Mouse (Mus musculus) lung, adult 2 months (tissue): Measurements from ENCODE around the gene Spaca3. TPM values are rescaled to one million over a fixed set of nuclear protein-coding genes. Genes with fewer than 3 reads are reported as not detected.
A peak's percentile ranks its signal among the peaks of the same experiment; 100 is the strongest.

Experiments
- DNase-seq: peaks from one replicate; pipeline ENCODE4 v3.0.0; 2022
- H3K4me1 ChIP-seq: fragments of 200-500 bp; 2 replicates; pipeline ENCODE4 v1.6.1; 2011; ENCODE audit warnings: low read length; ENCODE audit not compliant: control insufficient read depth, insufficient read depth
- H3K4me3 ChIP-seq: fragments of 200-500 bp; replicated peaks from 2 replicates; pipeline ENCODE3; 2011; ENCODE audit warnings: low read depth, mild to moderate bottlenecking, control low read depth, low read length; ENCODE audit errors: extremely low read depth
- CTCF ChIP-seq: fragments of 200-500 bp; IDR thresholded peaks from 2 replicates; pipeline ENCODE4 v1.5.1; 2011; ENCODE audit warnings: mild to moderate bottlenecking, low read length, control low read depth; ENCODE audit not compliant: insufficient read depth
- POLR2A ChIP-seq: fragments of 200-500 bp; IDR thresholded peaks from 2 replicates; pipeline ENCODE4 v1.6.1; 2011; ENCODE audit warnings: low read depth, mild to moderate bottlenecking, control low read depth, low read length, borderline replicate concordance; ENCODE audit errors: extremely low read depth
- WGBS: fragments of 180-500 bp; shearing (Covaris S2); methylation state at CpG from one replicate; pipeline ENCODE4 v1.1.7; 2018; 5-methylcytosine and 5-hydroxymethylcytosine counted together
- polyA plus RNA-seq: library from polyadenylated mRNA; depleted of rRNA; stranded (reverse); fragments of >200 nt; gene quantifications from 2 replicates; pipeline ENCODE4 v1.2.3, GENCODE M21; 2012

Gene Spaca3
- polyA plus RNA-seq, 1 experiment: not detected

DNA sequence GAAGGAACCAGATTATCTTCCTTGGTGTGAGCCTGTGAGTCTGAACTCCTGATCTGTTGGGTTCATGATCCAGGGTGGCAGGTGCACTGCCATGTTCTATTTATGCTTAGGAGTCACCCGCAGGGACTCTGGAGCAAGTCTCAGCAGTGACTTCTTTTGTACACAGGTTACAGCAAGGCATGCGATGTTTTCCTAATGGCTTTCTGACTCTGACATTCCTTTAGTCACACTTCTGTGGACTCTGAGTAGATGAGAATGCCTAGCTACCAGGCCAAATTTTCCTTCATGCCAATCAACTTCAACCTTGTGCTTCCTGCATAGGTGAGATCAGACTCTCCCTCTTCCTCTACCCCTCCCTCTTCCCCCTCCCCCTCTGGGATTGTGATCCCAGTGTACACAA is 22.8 kb upstream of the Spaca3 start:
- DNase-seq: no peak
- WGBS: 65% methylated on average over 2 of the region's 2 CpGs
- TF ChIP-seq CTCF (no peak), POLR2A (no peak)
- Histone ChIP-seq H3K4me3 (no peak overlapping the region), H3K4me1 (no peaks in the 10 kb centered on the region)

DNA sequence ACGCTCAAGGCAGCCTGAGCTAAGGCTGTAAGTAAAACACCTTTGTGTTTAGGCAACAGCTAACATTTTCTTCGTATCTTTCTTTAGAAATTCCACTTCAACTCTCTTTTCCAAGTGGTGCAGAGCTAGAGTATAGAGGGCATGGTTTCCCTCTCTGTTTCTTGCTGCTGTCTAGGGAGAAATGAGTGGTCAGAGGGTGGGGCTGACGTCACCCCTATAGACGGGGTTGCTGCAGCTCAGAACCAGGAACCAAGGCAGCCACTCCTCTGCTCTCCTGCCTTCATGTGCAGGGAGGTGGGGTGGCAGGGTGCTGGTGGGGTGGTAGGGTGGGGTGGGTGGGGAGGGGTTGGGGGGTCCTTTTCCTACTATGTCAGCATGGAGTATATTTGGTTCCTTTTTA is 22.3 kb upstream of the Spaca3 start:
- 49% methylated on average over 4 of the region's 4 CpGs for WGBS

DNA sequence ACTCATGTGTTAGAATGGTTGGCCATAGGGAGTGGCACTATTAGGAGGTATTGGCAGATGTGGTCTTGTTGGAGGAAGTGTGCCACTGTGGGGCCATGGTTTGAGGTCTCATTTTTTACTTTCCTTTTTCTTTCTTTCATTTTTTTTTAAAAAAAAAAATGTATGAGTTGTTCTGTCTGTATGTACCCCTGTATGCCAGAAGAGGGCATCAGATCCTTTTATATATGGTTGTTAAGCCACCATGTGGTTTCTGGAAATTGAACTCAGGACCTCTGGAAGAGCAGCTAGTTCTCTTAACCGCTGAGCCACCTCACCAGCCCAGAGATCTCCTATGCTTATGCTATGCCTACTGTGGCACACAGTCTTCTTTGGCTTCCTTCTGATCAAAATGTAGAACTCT is 19.4 kb upstream of the Spaca3 start:
- no peaks in the 10 kb centered on the region for H3K4me1 ChIP-seq
- no peak overlapping the region for H3K4me3 ChIP-seq
- no peak for TF ChIP-seq POLR2A
- TF ChIP-seq CTCF: no peak
- 87% methylated on average over 1 of the region's 1 CpGs for WGBS
- DNase-seq: no peak

More for the DNA sequence above, 22.3 kb upstream of the Spaca3 start:
- Histone ChIP-seq H3K4me3 (no peak overlapping the region), H3K4me1 (no peaks in the 10 kb centered on the region)
- TF ChIP-seq CTCF (no peak), POLR2A (no peak)
- no peak for DNase-seq

DNA sequence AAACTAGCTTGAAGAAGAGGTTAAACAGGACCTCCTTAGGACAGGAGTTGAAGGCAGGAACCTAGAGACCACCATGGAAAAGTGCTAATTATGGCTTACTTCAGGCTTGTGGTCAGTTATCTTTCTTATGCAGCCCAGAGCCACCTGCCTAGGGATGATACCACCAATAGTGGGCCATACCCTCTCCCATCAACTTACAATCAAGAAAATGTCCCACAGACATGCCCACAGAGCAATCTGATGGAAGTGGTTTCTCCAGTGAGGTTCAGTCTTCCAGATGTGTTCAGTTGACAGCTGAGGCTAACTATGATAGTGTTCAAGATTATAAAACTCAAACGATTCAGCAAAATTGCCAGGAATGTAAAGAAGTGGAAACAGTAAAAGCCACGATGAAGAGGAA is 14.7 kb upstream of the Spaca3 start:
- WGBS: 61% methylated on average over 2 of the region's 2 CpGs
- DNase-seq: no peak
- no peak overlapping the region for H3K4me3 ChIP-seq

DNA sequence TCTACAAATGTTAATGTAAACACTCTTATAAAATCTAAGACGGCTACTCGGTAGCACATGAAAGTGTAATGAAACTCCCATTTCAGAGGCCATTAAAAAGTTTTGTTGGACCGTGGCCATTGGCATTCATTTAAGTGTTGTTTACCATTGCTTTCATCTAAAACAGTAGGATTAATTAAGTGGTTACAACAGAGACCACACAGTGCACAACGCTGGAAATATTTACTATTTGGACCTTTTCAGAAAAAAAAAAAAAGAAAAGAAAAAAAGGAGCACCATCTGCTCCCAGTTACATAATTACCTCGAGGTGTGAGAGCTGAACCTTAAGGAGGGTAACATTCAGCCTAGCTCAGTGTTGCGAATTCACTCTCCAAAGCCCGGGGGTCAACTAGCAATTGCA is 12.7 kb upstream of the Spaca3 start:
- Histone ChIP-seq H3K4me3 (no peak overlapping the region), H3K4me1 (no peaks in the 10 kb centered on the region)
- DNase-seq: no peak
- 31% methylated on average over 7 of the region's 7 CpGs for whole genome bisulfite sequencing
- TF ChIP-seq POLR2A (no peak), CTCF (no peak)

More for the DNA sequence above, 14.7 kb upstream of the Spaca3 start:
- no peak for TF ChIP-seq POLR2A
- no peak for TF ChIP-seq CTCF
- no peaks in the 10 kb centered on the region for H3K4me1 ChIP-seq

DNA sequence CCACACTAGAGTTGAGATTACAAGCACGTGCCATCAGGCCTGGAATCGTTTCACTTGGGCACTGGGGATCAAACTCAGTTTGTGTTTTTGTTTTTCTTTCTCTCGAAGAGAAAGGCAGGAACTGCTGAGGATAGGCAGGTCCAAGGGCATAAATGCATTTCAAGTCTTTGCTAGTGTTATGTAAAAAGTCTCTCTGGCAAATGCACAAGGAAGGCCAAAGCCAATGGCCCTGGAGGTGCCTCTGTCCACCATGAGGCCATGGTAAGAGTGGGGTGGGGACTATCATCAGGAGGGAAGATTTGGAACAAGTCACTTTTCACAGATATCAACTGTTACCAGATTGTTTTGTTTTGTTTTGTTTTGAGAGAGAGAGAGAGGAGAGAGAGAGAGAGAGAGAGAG is 12.1 kb upstream of the Spaca3 start:
- no peak for DNase-seq
- Histone ChIP-seq H3K4me1 (no peaks in the 10 kb centered on the region), H3K4me3 (no peak overlapping the region)
- TF ChIP-seq POLR2A (no peak), CTCF (no peak)
- WGBS: 24% methylated on average over 3 of the region's 3 CpGs

DNA sequence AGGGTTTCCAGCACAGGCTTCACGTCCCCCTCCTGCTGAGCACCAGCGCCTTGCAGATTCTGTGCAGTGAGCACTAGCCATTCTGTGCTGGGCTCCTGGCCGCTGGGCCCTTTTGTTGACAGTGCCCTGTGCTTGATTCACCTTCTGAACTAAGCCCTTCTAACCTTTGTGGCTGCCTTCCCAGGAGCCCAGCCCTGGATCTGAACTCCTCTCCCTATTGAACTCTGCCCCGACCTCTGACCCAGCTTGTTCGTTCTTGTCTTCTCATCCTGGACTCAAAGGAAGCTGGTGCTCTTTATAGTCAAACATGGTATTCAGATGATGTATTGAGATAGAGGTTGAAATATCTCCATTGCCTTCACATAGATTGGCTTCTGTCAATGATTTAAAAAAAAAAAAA is 10.0 kb upstream of the Spaca3 start:
- Histone ChIP-seq H3K4me3 (no peak overlapping the region), H3K4me1 (peaks cover 3% of the 10 kb centered on the region; the same call in 1 of the 2 replicates)
- WGBS: 59% methylated on average over 5 of the region's 5 CpGs
- no peak for DNase-seq
- TF ChIP-seq POLR2A (no peak), CTCF (no peak)

DNA sequence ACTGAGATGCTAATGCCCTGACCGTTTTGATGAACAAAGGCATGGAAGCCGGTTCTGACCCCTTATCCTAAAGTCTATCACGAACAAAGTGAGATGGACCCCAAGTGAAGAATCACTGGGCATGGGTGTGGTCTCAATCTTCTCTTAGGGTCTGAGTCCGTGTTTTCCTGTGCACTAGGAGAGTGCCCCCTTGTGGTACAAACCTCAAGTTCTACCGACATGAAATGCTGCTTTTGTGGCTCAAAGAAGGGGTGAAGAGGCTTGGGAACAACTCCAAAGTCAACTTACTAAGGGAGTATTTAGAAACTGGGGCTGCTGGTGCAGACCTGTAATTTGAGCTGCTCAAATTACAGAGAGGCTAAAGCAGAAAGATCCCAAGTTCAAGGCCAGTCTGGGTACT is 6.3 kb upstream of the Spaca3 start:
- no peak for DNase-seq
- TF ChIP-seq CTCF (peak; percentile 32; the same call in 1 of the 2 replicates), POLR2A (no peak)
- 43% methylated on average over 5 of the region's 5 CpGs for WGBS
- Histone ChIP-seq H3K4me3 (no peak overlapping the region), H3K4me1 (peaks cover 3% of the 10 kb centered on the region; the same call in 1 of the 2 replicates)

DNA sequence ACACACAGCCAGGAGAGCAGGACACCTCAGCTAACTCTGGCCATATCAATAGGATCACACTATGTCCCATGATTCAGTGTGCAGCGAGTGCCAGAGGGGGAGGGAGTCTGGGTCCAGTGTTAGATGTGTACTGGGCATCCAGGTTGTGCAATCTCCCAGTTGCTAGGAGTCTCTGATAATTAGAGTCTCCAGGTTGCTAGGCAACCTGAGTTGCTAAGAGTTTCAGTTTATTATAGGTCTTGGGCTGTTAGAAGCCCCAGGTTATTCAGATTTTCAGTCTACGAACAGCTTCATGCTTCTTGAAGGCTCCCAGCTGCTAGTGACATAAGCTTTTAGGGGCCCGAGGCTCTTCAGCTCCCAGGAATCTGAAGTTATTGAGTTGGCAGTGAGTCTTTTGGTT is 5.2 kb upstream of the Spaca3 start:
- no peak for TF ChIP-seq POLR2A
- TF ChIP-seq CTCF: no peak
- no peak for DNase-seq
- peaks cover 3% of the 10 kb centered on the region; the same call in 1 of the 2 replicates for H3K4me1 ChIP-seq
- 24% methylated on average over 3 of the region's 3 CpGs for WGBS
- H3K4me3 ChIP-seq: no peak overlapping the region

DNA sequence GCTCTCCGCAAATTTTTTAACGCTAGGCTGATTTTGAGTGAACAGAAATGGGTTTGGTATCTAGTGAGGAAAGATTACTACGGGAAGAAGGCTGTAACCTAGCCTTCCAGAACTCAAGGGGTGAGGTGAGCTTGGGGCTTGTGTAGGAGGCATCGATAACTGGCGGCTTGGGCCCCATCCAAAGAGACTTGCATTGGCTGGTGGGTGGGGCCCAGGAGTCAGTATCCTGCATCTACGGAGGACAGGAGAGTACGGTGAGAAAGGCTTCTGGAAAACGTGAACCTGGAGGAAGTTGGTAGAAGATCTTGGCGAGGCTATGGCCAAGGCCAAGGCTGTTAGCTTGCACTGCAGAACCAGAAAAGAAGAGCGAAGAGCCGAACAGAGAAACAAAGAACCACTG is 3.7 kb upstream of the Spaca3 start:
- WGBS: 83% methylated on average over 11 of the region's 11 CpGs

More for the DNA sequence above, 3.7 kb upstream of the Spaca3 start:
- Histone ChIP-seq H3K4me1 (peaks cover 3% of the 10 kb centered on the region; the same call in 1 of the 2 replicates), H3K4me3 (no peak overlapping the region)
- DNase-seq: no peak
- TF ChIP-seq CTCF (no peak), POLR2A (no peak)
